Mouse (Mus musculus) spleen, adult 2 months (tissue): ENCODE measurements around the gene Cttnbp2.

Experiments used
- CTCF ChIP-seq: fragments of 200-500 bp; IDR thresholded peaks from 2 replicates; pipeline ENCODE4 v1.5.1; 2011; ENCODE audit warnings: mild to moderate bottlenecking, inconsistent platforms; ENCODE audit not compliant: insufficient read depth, insufficient read length, insufficient replicate concordance; ENCODE audit errors: extremely low read depth
- POLR2A ChIP-seq: fragments of 200-500 bp; IDR thresholded peaks from 2 replicates; pipeline ENCODE4 v1.6.1; 2011; ENCODE audit warnings: low read depth, low read length, inconsistent platforms

GRCm38 (mm10) chr6:18322950-18323349 is 191.7 kb downstream of the Cttnbp2 start:
- TF ChIP-seq CTCF = no peak
- TF ChIP-seq POLR2A = no peak
